In the genomic region with DNA sequence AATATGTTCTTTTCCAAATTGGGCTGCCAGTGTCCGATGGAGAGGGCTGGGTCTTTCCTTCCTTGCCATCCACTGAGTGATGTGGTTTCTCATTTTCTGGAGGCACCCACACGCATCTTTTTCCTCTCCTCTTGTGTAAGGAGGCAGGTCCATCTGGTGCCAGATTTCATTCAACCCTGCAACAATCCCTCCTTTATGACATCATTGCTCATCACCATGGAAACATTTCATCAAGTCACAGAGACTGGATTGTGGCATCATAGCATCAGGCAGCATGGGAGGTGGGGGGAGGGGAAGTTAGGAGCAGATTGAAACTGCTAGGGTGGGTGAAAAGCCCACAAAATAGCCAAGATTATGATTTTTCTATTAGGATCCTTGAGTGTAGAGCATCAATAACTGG, we compare ENCODE assay signal across 13 mouse cellular contexts. TPM values are rescaled to one million over a fixed set of nuclear protein-coding genes. Genes with fewer than 3 reads are reported as not detected.
DNase-seq lines count a peak whose midpoint lies in the region; ATAC-seq lines count a peak whose summit lies in the region.
"Had no signal": no experiment of that assay in that cellular context is flagged by ENCODE, and none has a peak within 500 bp of the region (broad histone marks: within the 10 kb centered on the region; RNA-seq: fewer than 3 reads in every experiment).

No protein-coding gene starts in this region.

- H3K9ac ChIP-seq in hindbrain, embryonic 11.5 days (ENCODE audit: low read depth, low read length), result no peak overlapping the region
- H3K9ac ChIP-seq: liver, postnatal 0 days had no signal

- H3K4me2 ChIP-seq in hindbrain, embryonic 11.5 days (replicated peaks; ENCODE audit: low read depth, low read length), result no peak overlapping the region

- intact Hi-C loops in heart, postnatal 36 days (cut with DNase I), result no loop called here

- WGBS in hindbrain, embryonic 11.5 days, result 53% methylated on average over 2 of the region's 2 CpGs

- ATAC-seq in hindbrain, embryonic 11.5 days (ENCODE audit: low FRiP score), result peak; percentile 75
- ATAC-seq: liver, postnatal 0 days had no signal

- no peak overlapping the region for H3K27ac ChIP-seq in hindbrain, embryonic 11.5 days (ENCODE audit: low read depth, low read length)
- H3K27ac ChIP-seq: stomach, postnatal 0 days had no signal

- H3K4me3 ChIP-seq in hindbrain, embryonic 11.5 days (ENCODE audit: low read depth, low read length), result no peak overlapping the region
- H3K4me3 ChIP-seq: megakaryocyte, embryonic 14.5 days had no signal

- DNase-seq in layer of hippocampus, adult 11-12 months (ENCODE audit: low spot score), result peak; percentile 54
- DNase-seq in layer of hippocampus, postnatal 25 days (ENCODE audit: extremely low spot score in 1 of 2, low spot score in 1 of 2), result no peak
- peak; percentile 69 for DNase-seq in embryo, embryonic 10.5 days (ENCODE audit: low spot score)
- DNase-seq in hindbrain, embryonic 11.5 days (ENCODE audit: low spot score), result peak; percentile 69
- peak; percentile 56 for DNase-seq in mesoderm, embryonic 11.5 days (ENCODE audit: low read depth, low spot score)
- DNase-seq in adrenal gland, adult 2 months, result no peak
- DNase-seq in heart, postnatal 36 days, result no peak
- DNase-seq in right cerebral cortex, postnatal 25 days, result no peak
- DNase-seq: kidney, adult 8-10 months; liver, postnatal 0 days had no signal

- H3K4me1 ChIP-seq in hindbrain, embryonic 11.5 days (replicated peaks; ENCODE audit: control insufficient read depth, insufficient read depth, low read length), result peaks cover 2% of the 10 kb centered on the region
- H3K4me1 ChIP-seq: megakaryocyte, embryonic 14.5 days had no signal

- H3K36me3 ChIP-seq in hindbrain, embryonic 11.5 days (ENCODE audit: control insufficient read depth, insufficient read depth, low read length), result no peaks in the 10 kb centered on the region

- H3K9me3 ChIP-seq in hindbrain, embryonic 11.5 days (ENCODE audit: control insufficient read depth, low read length), result no peaks in the 10 kb centered on the region

- no peaks in the 10 kb centered on the region for H3K27me3 ChIP-seq in hindbrain, embryonic 11.5 days (ENCODE audit: control insufficient read depth, insufficient read depth, low read length)
- H3K27me3 ChIP-seq: megakaryocyte, embryonic 14.5 days had no signal

RNA-seq across cellular contexts. Expression of gene Sorcs3, which starts 35.1 kb away (rescaled TPM):
- 10 to 100 TPM; 32.5 to 35.2 TPM for total RNA-seq in layer of hippocampus, postnatal 25 days (2021)
- 4.3 and 4.8 TPM in 2 replicates for polyA plus RNA-seq in hindbrain, embryonic 11.5 days (2014; fragmentation: Nextera tagmentation; extraction: Ambion mirVana)
- not detected for total RNA-seq in adrenal gland, adult 2 months (2021)
- not detected in 2 replicates for polyA plus RNA-seq in adrenal gland, adult 2 months (2012; rRNA removed)
- total RNA-seq in heart, postnatal 36 days (2021), result not detected
- total RNA-seq: common myeloid progenitor, adult 5-6 weeks had no signal

Comparison
In these comparisons a context has a peak if more than half of its experiments do, and no peak if none do; other contexts are left out.
1. DNase-seq: peak in layer of hippocampus, adult 11-12 months (single experiment), embryo, embryonic 10.5 days (single experiment), hindbrain, embryonic 11.5 days (single experiment) and mesoderm, embryonic 11.5 days (single experiment); none in layer of hippocampus, postnatal 25 days (0 of 2), adrenal gland, adult 2 months (single experiment), heart, postnatal 36 days (0 of 2) and right cerebral cortex, postnatal 25 days (single experiment).
2. RNA of gene Sorcs3, which starts 35.1 kb away (total RNA-seq): 32.5 to 35.2 TPM in layer of hippocampus, postnatal 25 days; not detected in heart, postnatal 36 days and not detected in adrenal gland, adult 2 months; every median in the first group is over 10 times any median in the second.